Mouse (Mus musculus): ENCODE data around the gene Smg1. TPM values are rescaled to one million over a fixed set of nuclear protein-coding genes. Genes with fewer than 3 reads are reported as not detected.
A peak's percentile ranks its signal among the peaks of the same experiment; 100 is the strongest.
"Not testable (repeated sequence)": the region's sequence is repeated elsewhere in the genome, so short reads cannot be mapped to it uniquely, and the experiment has no call there.

Gene Smg1
- polyA plus RNA-seq, 1 experiment from 2014 or later = 21.8 TPM

DNA sequence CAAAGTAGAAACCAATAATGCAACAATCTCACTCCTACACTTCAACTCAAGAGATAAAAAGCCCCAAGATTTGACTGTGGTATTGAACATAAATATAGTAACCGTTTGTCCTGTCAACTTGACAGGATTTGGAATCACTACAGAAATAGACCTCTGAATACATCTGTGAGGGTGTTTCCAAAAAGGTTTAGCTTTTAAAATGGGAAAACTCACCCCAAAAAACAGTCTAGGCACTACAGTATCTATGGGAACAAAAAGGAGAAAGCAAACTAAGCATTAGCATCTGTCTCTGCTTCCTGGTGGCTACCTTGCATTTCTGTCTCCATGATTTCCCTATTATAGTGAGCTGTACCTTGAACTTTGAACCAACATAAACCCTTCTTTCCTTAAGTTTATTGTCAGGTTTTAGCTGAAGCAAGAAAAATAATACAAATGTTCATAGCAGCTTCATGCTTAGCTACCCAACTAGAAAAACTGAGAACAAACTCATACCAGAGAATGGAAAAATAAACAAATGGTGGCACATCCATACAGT is 67.6 kb downstream of the Smg1 start:
- Histone ChIP-seq H3K4me1 (no peaks in the 10 kb centered on the region), H3K36me3 (replicated peaks) (peaks cover 89% of the 10 kb centered on the region), H3K9me3 (no peaks in the 10 kb centered on the region), H3K27ac (replicated peaks) (no peak overlapping the region), H3K27me3 (replicated peaks; ENCODE audit: low read depth, poor library complexity, severe bottlenecking) (no peaks in the 10 kb centered on the region), H3K4me3 (no peak overlapping the region)
- DNase-seq (ENCODE audit: low spot score) = no peak
- 90% methylated on average over 1 of the region's 1 CpGs for WGBS

DNA sequence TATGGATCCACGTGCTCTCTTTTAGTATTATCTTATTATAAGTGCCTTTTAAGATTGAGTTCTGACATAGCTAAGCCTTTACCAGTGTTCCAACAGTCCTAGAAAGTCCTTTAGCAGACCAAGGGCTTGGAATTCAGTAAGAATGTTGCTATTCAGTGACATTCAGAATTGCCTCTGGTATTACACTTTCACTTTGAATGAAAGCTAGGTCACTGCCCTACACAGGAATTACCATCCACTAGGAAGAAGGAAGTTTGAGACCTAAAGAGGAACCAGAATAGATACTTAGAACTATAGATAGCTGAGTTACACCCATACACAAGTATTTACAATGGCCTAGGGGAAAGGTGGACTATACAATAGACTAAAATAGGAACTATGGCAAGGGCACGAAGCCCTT is 73.3 kb downstream of the Smg1 start:
- H3K27me3 ChIP-seq (replicated peaks; ENCODE audit: low read depth, poor library complexity, severe bottlenecking); DNase-seq (ENCODE audit: low spot score); H3K9me3 ChIP-seq; H3K4me1 ChIP-seq; H3K4me3 ChIP-seq; H3K27ac ChIP-seq (replicated peaks): not testable (repeated sequence)
- 92% methylated on average over 2 of the region's 2 CpGs for WGBS
- H3K36me3 ChIP-seq (replicated peaks) = peaks cover 96% of the 10 kb centered on the region

DNA sequence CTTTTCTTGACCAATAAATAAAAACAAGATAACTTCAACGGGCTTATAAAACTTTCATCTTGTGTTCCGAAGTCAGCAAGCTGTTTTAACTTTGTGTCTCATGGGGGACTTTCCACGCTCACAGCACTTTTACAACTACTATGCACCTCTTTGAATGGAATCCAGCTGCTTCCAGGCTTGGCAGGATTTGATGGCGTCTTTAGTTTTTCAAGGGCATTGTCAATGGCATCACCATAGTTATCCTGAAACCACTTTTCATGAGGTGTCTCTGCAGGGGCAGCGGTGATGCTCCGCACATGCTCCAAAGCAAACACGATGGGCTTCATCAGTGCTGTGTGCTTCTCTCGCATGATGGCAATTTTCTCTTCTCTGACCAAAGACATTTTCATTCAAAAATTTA is 80.5 kb downstream of the Smg1 start:
- no peaks in the 10 kb centered on the region for H3K27me3 ChIP-seq (replicated peaks; ENCODE audit: low read depth, poor library complexity, severe bottlenecking)
- no peak for DNase-seq (ENCODE audit: low spot score)
- peaks cover 85% of the 10 kb centered on the region for H3K36me3 ChIP-seq (replicated peaks)
- no peak overlapping the region for H3K4me3 ChIP-seq
- WGBS = 95% methylated on average over 8 of the region's 8 CpGs
- no peak overlapping the region for H3K27ac ChIP-seq (replicated peaks)
- no peaks in the 10 kb centered on the region for H3K4me1 ChIP-seq
- no peaks in the 10 kb centered on the region for H3K9me3 ChIP-seq

DNA sequence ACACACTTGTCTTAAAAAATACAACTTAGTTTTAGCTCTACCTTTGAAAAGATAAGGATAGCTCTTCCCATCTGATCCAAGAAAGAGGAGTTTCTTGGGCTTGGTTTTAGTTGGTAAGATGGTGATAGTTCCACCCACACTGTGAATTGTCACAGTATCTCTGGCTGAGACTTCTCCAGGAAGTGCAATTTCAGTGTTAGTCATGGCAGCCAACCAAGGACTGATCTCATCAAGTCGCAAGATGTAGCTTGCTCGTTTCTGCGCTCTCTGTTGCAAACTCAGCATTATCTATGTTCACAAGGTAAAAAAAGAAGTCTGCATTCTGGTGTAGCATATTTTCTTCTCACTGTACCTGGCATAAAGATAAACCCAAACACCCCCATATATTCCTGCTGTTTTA is 83.3 kb downstream of the Smg1 start:
- 95% methylated on average over 3 of the region's 3 CpGs for WGBS
- Histone ChIP-seq H3K27ac (replicated peaks) (no peak overlapping the region), H3K27me3 (replicated peaks; ENCODE audit: low read depth, poor library complexity, severe bottlenecking) (no peaks in the 10 kb centered on the region), H3K4me1 (no peaks in the 10 kb centered on the region), H3K4me3 (no peak overlapping the region), H3K36me3 (replicated peaks) (peaks cover 85% of the 10 kb centered on the region), H3K9me3 (no peaks in the 10 kb centered on the region)
- DNase-seq (ENCODE audit: low spot score) = no peak

DNA sequence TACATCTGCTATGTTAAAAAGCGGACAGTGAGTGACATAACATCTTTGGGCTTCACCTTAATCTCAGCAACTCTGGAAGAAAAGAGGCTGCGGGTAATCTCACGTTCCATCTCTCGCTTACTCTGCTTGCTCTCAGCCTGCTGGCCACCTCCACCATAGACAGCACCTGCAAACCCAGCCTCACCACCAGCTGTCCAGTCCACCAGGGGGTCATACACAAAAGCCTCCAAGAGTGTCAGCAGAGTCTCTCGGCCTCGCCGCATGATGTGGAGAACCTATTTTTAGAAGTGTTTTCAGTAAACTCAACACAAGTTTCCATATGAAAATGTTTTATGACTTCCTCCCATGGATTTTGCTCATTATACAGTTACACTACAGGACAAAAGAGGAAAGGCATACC is 87.0 kb downstream of the Smg1 start:
- Histone ChIP-seq H3K36me3 (replicated peaks) (peaks cover 94% of the 10 kb centered on the region), H3K4me1 (no peaks in the 10 kb centered on the region), H3K4me3 (no peak overlapping the region), H3K27ac (replicated peaks) (no peak overlapping the region), H3K27me3 (replicated peaks; ENCODE audit: low read depth, poor library complexity, severe bottlenecking) (no peaks in the 10 kb centered on the region), H3K9me3 (no peaks in the 10 kb centered on the region)
- DNase-seq (ENCODE audit: low spot score) = no peak
- WGBS = 96% methylated on average over 7 of the region's 7 CpGs

DNA sequence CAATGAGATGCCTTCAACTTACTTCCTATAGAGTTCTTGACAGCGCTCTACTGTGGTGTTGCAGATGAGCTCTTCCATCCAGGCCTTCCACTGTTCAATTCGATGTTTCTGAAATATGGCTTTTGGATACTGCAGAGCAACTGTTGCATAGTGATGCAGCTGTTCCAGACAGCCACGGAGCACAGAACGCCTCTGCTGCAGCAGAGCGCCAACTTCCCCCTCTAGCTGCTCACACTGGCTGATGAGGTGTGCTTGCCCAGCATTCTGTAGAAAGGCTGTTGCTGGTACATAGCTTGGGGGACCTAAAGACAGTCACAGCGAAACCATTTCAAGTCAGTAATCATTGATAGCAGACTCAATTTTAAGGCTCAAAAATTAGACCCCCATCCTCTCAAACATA is 89.3 kb downstream of the Smg1 start:
- Histone ChIP-seq H3K27me3 (replicated peaks; ENCODE audit: low read depth, poor library complexity, severe bottlenecking) (no peaks in the 10 kb centered on the region), H3K27ac (replicated peaks) (no peak overlapping the region), H3K9me3 (no peaks in the 10 kb centered on the region), H3K36me3 (replicated peaks) (peaks cover 94% of the 10 kb centered on the region), H3K4me3 (no peak overlapping the region), H3K4me1 (no peaks in the 10 kb centered on the region)
- WGBS = 92% methylated on average over 6 of the region's 6 CpGs
- DNase-seq (ENCODE audit: low spot score) = no peak

DNA sequence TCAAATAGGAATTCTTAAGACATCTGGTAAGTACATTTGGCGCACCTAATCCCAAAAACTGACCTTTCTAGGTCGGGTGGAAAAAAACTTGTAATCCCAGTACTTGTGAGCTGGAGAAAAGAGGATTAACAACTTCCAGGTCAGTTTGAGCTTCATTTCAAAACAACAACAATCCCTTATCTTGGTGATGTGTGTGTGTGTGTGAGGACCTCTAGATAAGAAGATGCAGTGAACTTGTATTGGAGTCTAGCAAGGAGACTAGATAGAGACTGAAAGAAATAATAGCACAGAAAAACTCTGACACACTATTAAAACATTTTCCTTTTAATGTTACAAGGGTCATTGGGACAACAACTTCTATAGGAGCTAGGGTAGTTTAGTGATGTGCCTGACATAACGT is 99.9 kb downstream of the Smg1 start:
- H3K27ac ChIP-seq (replicated peaks) = no peak overlapping the region
- DNase-seq (ENCODE audit: low spot score) = no peak
- H3K9me3 ChIP-seq = no peaks in the 10 kb centered on the region
- H3K4me3 ChIP-seq = no peak overlapping the region
- no peaks in the 10 kb centered on the region for H3K27me3 ChIP-seq (replicated peaks; ENCODE audit: low read depth, poor library complexity, severe bottlenecking)
- H3K36me3 ChIP-seq (replicated peaks) = peaks cover 100% of the 10 kb centered on the region
- 84% methylated on average over 3 of the region's 3 CpGs for WGBS
- H3K4me1 ChIP-seq = no peaks in the 10 kb centered on the region

DNA sequence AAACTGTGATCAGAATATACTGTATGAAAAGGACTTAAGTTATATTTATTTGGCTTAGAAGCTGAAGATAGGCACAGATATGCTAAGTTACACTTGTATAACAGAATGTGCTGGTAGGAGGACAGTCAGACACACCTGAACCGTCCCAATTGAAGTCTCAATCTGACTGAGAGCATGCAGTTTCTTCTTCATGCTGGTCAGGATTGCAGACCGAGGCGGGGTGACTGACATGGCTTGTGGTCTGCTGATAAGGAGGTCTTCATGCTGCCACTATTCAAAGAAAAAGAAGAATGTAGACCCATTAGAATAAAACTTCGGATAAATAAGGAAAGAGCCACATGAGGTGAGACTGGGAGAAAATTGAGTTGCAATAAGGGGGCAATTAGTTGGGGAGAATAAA is 100.3 kb downstream of the Smg1 start:
- H3K27ac ChIP-seq (replicated peaks) = no peak overlapping the region
- no peak for DNase-seq (ENCODE audit: low spot score)
- 93% methylated on average over 4 of the region's 4 CpGs for WGBS
- no peak overlapping the region for H3K4me3 ChIP-seq
- no peaks in the 10 kb centered on the region for H3K27me3 ChIP-seq (replicated peaks; ENCODE audit: low read depth, poor library complexity, severe bottlenecking)
- no peaks in the 10 kb centered on the region for H3K4me1 ChIP-seq
- peaks cover 100% of the 10 kb centered on the region for H3K36me3 ChIP-seq (replicated peaks)
- no peaks in the 10 kb centered on the region for H3K9me3 ChIP-seq

DNA sequence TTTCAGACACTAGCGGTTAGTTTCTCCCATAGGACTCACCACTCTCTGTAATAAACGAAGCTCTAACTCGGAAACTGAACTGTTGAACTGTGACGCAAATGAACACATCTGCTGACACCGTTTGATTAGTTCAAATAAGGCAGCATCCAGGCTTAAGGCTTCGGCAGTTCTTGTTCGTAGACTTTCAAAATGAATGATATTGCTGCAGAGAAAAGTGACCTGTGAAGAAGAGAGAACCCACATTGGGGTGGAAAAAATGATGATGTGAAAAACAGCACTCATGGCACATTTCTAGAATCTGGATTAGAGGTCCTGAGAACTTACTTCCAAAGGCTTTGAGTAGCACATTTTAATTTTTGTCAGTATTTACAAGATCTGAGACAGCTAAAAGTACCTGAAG is 102.2 kb downstream of the Smg1 start:
- no peaks in the 10 kb centered on the region for H3K9me3 ChIP-seq
- H3K27ac ChIP-seq (replicated peaks) = no peak overlapping the region
- H3K36me3 ChIP-seq (replicated peaks) = peaks cover 100% of the 10 kb centered on the region
- no peaks in the 10 kb centered on the region for H3K27me3 ChIP-seq (replicated peaks; ENCODE audit: low read depth, poor library complexity, severe bottlenecking)
- no peaks in the 10 kb centered on the region for H3K4me1 ChIP-seq
- WGBS = 94% methylated on average over 7 of the region's 7 CpGs
- H3K4me3 ChIP-seq = no peak overlapping the region
- DNase-seq (ENCODE audit: low spot score) = no peak

DNA sequence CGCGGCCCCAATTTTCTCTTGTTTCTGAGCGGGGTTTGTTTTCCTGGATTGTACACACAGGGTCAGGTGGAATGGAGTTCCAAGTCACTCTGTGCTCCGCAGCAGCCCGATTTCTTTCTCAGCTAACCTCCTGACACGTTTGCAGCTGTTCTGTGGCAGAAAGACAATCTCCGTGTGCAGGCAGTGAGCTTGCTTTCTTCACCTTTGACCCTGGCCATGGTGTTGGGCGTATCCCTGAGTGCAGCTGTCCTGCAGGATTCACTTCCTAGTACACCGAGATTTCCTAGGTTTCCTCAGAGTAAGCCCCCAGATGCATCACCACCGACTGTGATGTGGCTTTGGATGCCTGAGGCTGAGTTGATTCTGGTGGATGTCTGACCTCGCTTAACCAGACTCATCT is 108.3 kb downstream of the Smg1 start:
- DNase-seq (ENCODE audit: low spot score) = no peak
- Histone ChIP-seq H3K9me3 (no peaks in the 10 kb centered on the region), H3K4me3 (no peak overlapping the region), H3K27ac (replicated peaks) (no peak overlapping the region), H3K4me1 (peaks cover 5% of the 10 kb centered on the region), H3K27me3 (replicated peaks; ENCODE audit: low read depth, poor library complexity, severe bottlenecking) (no peaks in the 10 kb centered on the region), H3K36me3 (replicated peaks) (peaks cover 62% of the 10 kb centered on the region)
- 81% methylated on average over 11 of the region's 11 CpGs for WGBS

DNA sequence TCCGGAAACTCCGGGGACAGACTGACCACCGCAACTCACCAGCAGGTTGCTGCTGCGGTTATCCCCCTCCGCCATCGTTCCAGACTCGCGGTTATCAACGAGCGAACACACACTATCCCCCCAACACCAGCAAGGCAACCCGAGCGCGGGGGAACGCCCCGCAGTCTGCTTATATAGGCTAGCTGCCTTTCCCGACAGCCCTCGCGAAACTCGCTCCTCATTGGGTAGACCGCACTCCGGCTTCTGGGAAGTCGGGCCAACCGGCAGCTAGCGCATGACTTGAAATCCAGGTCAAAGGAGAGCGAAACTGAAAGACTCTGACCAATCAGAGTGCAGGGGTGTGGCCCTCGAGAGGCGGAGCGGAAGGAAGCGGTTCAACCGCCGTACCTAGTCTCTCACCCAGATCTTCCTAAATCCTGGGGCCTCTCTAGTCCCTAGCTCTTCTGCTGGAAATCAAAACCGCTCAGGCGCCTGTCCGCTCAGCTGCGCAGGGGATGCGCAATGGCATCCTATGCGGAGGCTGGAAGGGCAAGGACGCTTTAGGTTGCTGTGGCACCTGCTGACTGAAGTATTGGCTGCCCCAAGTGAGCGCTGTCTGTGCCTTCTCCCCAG is 113.9 kb downstream of the Smg1 start, which contains the start of gene Arl6ip1:
TSS of gene Arl6ip1 (minus strand) at position 233 of the 612 bp plus-strand sequence.
- H3K4me1 ChIP-seq = peaks cover 34% of the 10 kb centered on the region
- WGBS = under 1% methylated on average over 39 of the region's 39 CpGs
- peak within 1 kb of the TSS; percentile 96 for H3K27ac ChIP-seq (replicated peaks)
- H3K36me3 ChIP-seq (replicated peaks) = peaks cover 27% of the 10 kb centered on the region
- H3K4me3 ChIP-seq = peak within 1 kb of the TSS; percentile 74
- no peaks in the 10 kb centered on the region for H3K9me3 ChIP-seq
- H3K27me3 ChIP-seq (replicated peaks; ENCODE audit: low read depth, poor library complexity, severe bottlenecking) = no peaks in the 10 kb centered on the region
- DNase-seq (ENCODE audit: low spot score) = peak; percentile 98

DNA sequence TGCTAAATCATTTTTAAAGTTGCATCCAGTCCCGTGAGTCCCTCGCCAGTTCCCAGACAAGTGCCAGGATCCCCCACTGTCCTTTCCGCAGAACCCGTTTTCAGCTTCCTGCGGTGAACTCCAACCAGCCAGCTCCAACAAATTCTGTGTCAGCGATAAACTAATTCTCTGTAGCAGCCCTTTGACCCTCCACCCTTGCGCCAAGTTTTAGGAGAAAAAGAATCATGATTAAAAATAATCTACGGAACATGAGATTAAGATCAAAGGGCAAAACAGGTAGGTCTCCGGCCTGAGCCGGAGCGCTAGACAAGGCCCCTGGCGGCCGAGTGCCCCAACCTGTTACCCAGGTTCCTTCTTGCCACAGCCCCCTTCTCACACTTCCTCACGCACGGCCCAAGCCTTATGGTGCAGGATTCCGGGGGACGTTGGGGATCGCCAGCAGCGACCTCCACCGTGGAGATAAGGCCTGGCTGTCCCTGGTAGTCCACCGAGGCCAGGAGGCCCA is 114.5 kb downstream of the Smg1 start:
- WGBS = under 1% methylated on average over 21 of the region's 21 CpGs
- Histone ChIP-seq H3K4me1 (peaks cover 34% of the 10 kb centered on the region), H3K4me3 (peak overlapping the region; percentile 74), H3K27me3 (replicated peaks; ENCODE audit: low read depth, poor library complexity, severe bottlenecking) (no peaks in the 10 kb centered on the region), H3K9me3 (no peaks in the 10 kb centered on the region), H3K36me3 (replicated peaks) (peaks cover 30% of the 10 kb centered on the region), H3K27ac (replicated peaks) (peak overlapping the region; percentile 96)
- DNase-seq (ENCODE audit: low spot score) = no peak

DNA sequence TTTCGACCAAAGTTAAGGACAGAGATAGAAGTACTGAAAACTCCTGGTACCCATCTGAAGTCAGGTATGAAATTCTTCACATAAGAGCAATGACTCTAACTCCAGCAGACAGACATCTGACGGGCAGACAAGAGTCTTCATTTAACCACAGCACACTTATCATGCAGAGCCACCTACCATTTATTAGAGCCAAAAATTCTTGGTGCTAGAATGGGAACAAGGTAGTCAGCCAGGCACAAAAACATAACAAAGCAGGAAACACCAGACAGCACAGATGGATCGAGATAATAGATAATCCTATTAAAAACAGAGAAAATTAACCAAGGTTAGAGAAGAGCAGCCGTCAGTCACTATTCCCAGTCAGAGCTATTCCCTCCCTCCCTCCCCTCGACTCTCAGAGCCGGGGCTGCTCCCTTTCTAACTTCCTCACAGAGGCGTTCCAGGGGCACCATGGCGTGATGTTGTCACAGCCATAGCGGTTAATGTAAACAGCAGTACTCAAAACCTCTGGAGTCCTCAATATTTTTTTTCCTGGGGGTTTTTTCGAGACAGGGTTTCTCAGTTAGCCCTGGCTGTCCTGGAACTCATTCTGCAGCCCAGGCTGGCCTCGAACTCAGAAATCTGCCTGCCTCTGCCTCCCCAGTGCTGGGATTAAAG is 117.1 kb downstream of the Smg1 start:
- Histone ChIP-seq H3K4me1 (peaks cover 34% of the 10 kb centered on the region), H3K27ac (replicated peaks) (no peak overlapping the region), H3K9me3 (no peaks in the 10 kb centered on the region), H3K27me3 (replicated peaks; ENCODE audit: low read depth, poor library complexity, severe bottlenecking) (no peaks in the 10 kb centered on the region), H3K4me3 (peak overlapping the region; percentile 74; the same call in 1 of the 2 replicates), H3K36me3 (replicated peaks) (peaks cover 53% of the 10 kb centered on the region)
- DNase-seq (ENCODE audit: low spot score) = no peak
- 78% methylated on average over 11 of the region's 11 CpGs for WGBS
